ENCODE assay signal across 8 mouse cellular contexts in genomic region chr3:95659948-95660347, GRCm38 (mm10). TPM values are rescaled to one million over a fixed set of nuclear protein-coding genes. Genes with fewer than 3 reads are reported as not detected.
A peak's percentile ranks its signal among the peaks of the same experiment; 100 is the strongest.
DNase-seq lines count a peak whose midpoint lies in the region; ATAC-seq and TF ChIP-seq lines count a peak whose summit lies in the region.

No protein-coding gene starts in this region.

- peak overlapping the region; percentile 91 for H3K4me2 ChIP-seq in forebrain, embryonic 13.5 days
- peak overlapping the region; percentile 98 for H3K4me2 ChIP-seq in liver, embryonic 14.5 days (ENCODE audit: low read depth)

- peak overlapping the region; percentile 99 for H3K9ac ChIP-seq in forebrain, embryonic 13.5 days
- peak overlapping the region; percentile 84 for H3K9ac ChIP-seq in liver, embryonic 14.5 days (replicated peaks)

- TF ChIP-seq CTCF in liver, embryonic 14.5 days (IDR thresholded peaks at IDR 0.05; ENCODE audit: low read depth), result no peak

- 2% methylated on average over 8 of the region's 8 CpGs for WGBS in heart, embryonic 10.5 days
- under 1% methylated on average over 8 of the region's 8 CpGs for WGBS in forebrain, embryonic 13.5 days
- 2% methylated on average over 8 of the region's 8 CpGs for WGBS in liver, embryonic 14.5 days (ENCODE audit: insufficient replicate concordance)

- intact Hi-C loops in left cerebral cortex, postnatal 14 days (cut with DNase I), result no loop called here

- H3K27ac ChIP-seq in heart, embryonic 10.5 days, result peak overlapping the region; percentile 98
- H3K27ac ChIP-seq in forebrain, embryonic 13.5 days, result peak overlapping the region; percentile 97
- peak overlapping the region; percentile 89 for H3K27ac ChIP-seq in liver, embryonic 14.5 days

- H3K27me3 ChIP-seq in heart, embryonic 10.5 days (ENCODE audit: insufficient read depth, poor library complexity, severe bottlenecking), result no peaks in the 10 kb centered on the region
- H3K27me3 ChIP-seq in forebrain, embryonic 13.5 days, result no peaks in the 10 kb centered on the region
- no peaks in the 10 kb centered on the region for H3K27me3 ChIP-seq in liver, embryonic 14.5 days (ENCODE audit: control insufficient read depth, insufficient read depth, low read length)

- peaks cover 48% of the 10 kb centered on the region for H3K36me3 ChIP-seq in heart, embryonic 10.5 days
- peaks cover 40% of the 10 kb centered on the region for H3K36me3 ChIP-seq in forebrain, embryonic 13.5 days (ENCODE audit: poor library complexity, severe bottlenecking)
- H3K36me3 ChIP-seq in liver, embryonic 14.5 days (replicated peaks; ENCODE audit: control insufficient read depth, insufficient read depth, low read depth), result peaks cover 52% of the 10 kb centered on the region

- no peak for TF ChIP-seq EP300 in liver, embryonic 14.5 days (IDR thresholded peaks at IDR 0.05; ENCODE audit: low read depth)

- no peaks in the 10 kb centered on the region for H3K9me3 ChIP-seq in heart, embryonic 10.5 days
- no peaks in the 10 kb centered on the region for H3K9me3 ChIP-seq in forebrain, embryonic 13.5 days (replicated peaks)
- no peaks in the 10 kb centered on the region for H3K9me3 ChIP-seq in liver, embryonic 14.5 days (ENCODE audit: control insufficient read depth, low read length)

- no peak for ATAC-seq in forebrain, embryonic 13.5 days
- no peak for ATAC-seq in liver, embryonic 14.5 days (ENCODE audit: insufficient read depth)
- ATAC-seq in frontal cortex, adult (ENCODE audit: low TSS enrichment), result no peak

- H3K4me1 ChIP-seq in heart, embryonic 10.5 days, result peaks cover 42% of the 10 kb centered on the region
- peaks cover 49% of the 10 kb centered on the region for H3K4me1 ChIP-seq in forebrain, embryonic 13.5 days
- H3K4me1 ChIP-seq in liver, embryonic 14.5 days (replicated peaks; ENCODE audit: control insufficient read depth in 2 of 2, insufficient read depth in 2 of 2, low read length in 1 of 2), result peaks cover 43 to 44% of the 10 kb centered on the region in 2 experiments

- no peak for DNase-seq in heart, embryonic 10.5 days (ENCODE audit: low spot score)
- no peak for DNase-seq in heart, adult 8-10 months (ENCODE audit: low spot score)
- peak; percentile 43 for DNase-seq in 416B (ENCODE audit: low read depth)
- no peak for DNase-seq in liver, embryonic 14.5 days (ENCODE audit: low read depth in 3 of 3, low spot score in 3 of 3)
- DNase-seq in frontal cortex, adult 2 months (ENCODE audit: extremely low spot score in 1 of 2, low spot score in 1 of 2), result no peak
- DNase-seq in left cerebral cortex, postnatal 14 days (ENCODE audit: low spot score in 2 of 2), result no peak

- peak overlapping the region; percentile 97 for H3K4me3 ChIP-seq in heart, embryonic 10.5 days
- peak overlapping the region; percentile 99 for H3K4me3 ChIP-seq in forebrain, embryonic 13.5 days
- peak overlapping the region; percentile 79 to 93 for H3K4me3 ChIP-seq in liver, embryonic 14.5 days (ENCODE audit: insufficient read depth in 1 of 2, low read depth in 2 of 2, low read length in 2 of 2)

RNA-seq across cellular contexts. Expression of gene Mcl1, which starts 1.4 kb away (rescaled TPM):
- polyA plus RNA-seq in heart, embryonic 10.5 days (2016; fragmentation: Nextera tagmentation; extraction: Ambion mirVana), result 37.7 and 50.2 TPM in 2 replicates
- 100 to 1,000 TPM; 123 to 159 (median 134) TPM for total RNA-seq in heart, adult 8-10 months (2022)
- polyA plus RNA-seq in forebrain, embryonic 13.5 days (2015; fragmentation: Nextera tagmentation; extraction: Ambion mirVana), result 40.3 and 44.0 TPM in 2 replicates
- 26.6 and 34.6 TPM in 2 replicates for polyA plus RNA-seq in liver, embryonic 14.5 days (2012; rRNA removed)
- 39.2 and 45.0 TPM in 2 replicates for polyA plus RNA-seq in liver, embryonic 14.5 days (2014; fragmentation: Nextera tagmentation; extraction: Ambion mirVana)
- 43.3 and 47.0 TPM in 2 replicates for polyA plus RNA-seq in frontal cortex, adult 2 months (2012; rRNA removed)
- total RNA-seq in left cerebral cortex, postnatal 14 days (2021), result 10 to 100 TPM; 58.6 to 69.2 TPM

RNA-seq across cellular contexts. Expression of gene Adamtsl4, which starts 27.8 kb away (rescaled TPM):
- 4.2 and 5.7 TPM in 2 replicates for polyA plus RNA-seq in heart, embryonic 10.5 days (2016; fragmentation: Nextera tagmentation; extraction: Ambion mirVana)
- total RNA-seq in heart, adult 8-10 months (2022), result 10 to 100 TPM; 35.5 to 60.3 (median 45.4) TPM
- polyA plus RNA-seq in forebrain, embryonic 13.5 days (2015; fragmentation: Nextera tagmentation; extraction: Ambion mirVana), result 0.53 and 0.80 TPM in 2 replicates
- 0.12 and 0.43 TPM in 2 replicates for polyA plus RNA-seq in liver, embryonic 14.5 days (2012; rRNA removed)
- polyA plus RNA-seq in liver, embryonic 14.5 days (2014; fragmentation: Nextera tagmentation; extraction: Ambion mirVana), result 0.17 and 0.47 TPM in 2 replicates
- 3.5 and 4.1 TPM in 2 replicates for polyA plus RNA-seq in frontal cortex, adult 2 months (2012; rRNA removed)
- 1 to 10 TPM; 2.0 TPM for total RNA-seq in left cerebral cortex, postnatal 14 days (2021)

RNA-seq across cellular contexts. Expression of gene Ensa, which starts 35.2 kb away (rescaled TPM):
- 59.3 and 67.2 TPM in 2 replicates for polyA plus RNA-seq in heart, embryonic 10.5 days (2016; fragmentation: Nextera tagmentation; extraction: Ambion mirVana)
- total RNA-seq in heart, adult 8-10 months (2022), result 10 to 100 TPM; 77.2 to 84.9 (median 80.6) TPM
- 98.1 and 108 TPM in 2 replicates for polyA plus RNA-seq in forebrain, embryonic 13.5 days (2015; fragmentation: Nextera tagmentation; extraction: Ambion mirVana)
- polyA plus RNA-seq in liver, embryonic 14.5 days (2012; rRNA removed), result 10.2 and 14.9 TPM in 2 replicates
- 26.8 and 27.1 TPM in 2 replicates for polyA plus RNA-seq in liver, embryonic 14.5 days (2014; fragmentation: Nextera tagmentation; extraction: Ambion mirVana)
- 154 and 164 TPM in 2 replicates for polyA plus RNA-seq in frontal cortex, adult 2 months (2012; rRNA removed)
- 100 to 1,000 TPM; 332 to 337 TPM for total RNA-seq in left cerebral cortex, postnatal 14 days (2021)
